Mouse (Mus musculus) G1E (cell line): ENCODE measurements around the gene Nrxn3. TPM values are rescaled to one million over a fixed set of nuclear protein-coding genes. Genes with fewer than 3 reads are reported as not detected.

Source experiments
- ATAC-seq: 2 replicates; pipeline ENCODE4 v1.8.0; 2016; ENCODE audit warnings: mild to moderate bottlenecking; ENCODE audit not compliant: insufficient number of reproducible peaks, poor library complexity, low FRiP score, severe bottlenecking; ENCODE audit errors: extremely low read depth
- DNase-seq: peaks from one replicate; pipeline ENCODE4 v3.0.0; 2012; ENCODE audit warnings: low spot score
- H3K27me3 ChIP-seq: 2 replicates; pipeline ENCODE4 v1.6.1; 2012; ENCODE audit warnings: mild to moderate bottlenecking, low read length, inconsistent platforms; ENCODE audit not compliant: insufficient read depth
- H3K36me3 ChIP-seq: replicated peaks from 2 replicates; pipeline ENCODE3; 2012; ENCODE audit warnings: mild to moderate bottlenecking, inconsistent platforms
- H3K4me1 ChIP-seq: 2 replicates; pipeline ENCODE4 v1.6.1; 2012; ENCODE audit warnings: low read depth, low read length, inconsistent platforms, mixed read lengths; ENCODE audit not compliant: insufficient read depth
- H3K4me3 ChIP-seq: 2 replicates; pipeline ENCODE4 v1.5.1; 2012; ENCODE audit warnings: low read depth, mild to moderate bottlenecking, inconsistent platforms, low read length, moderate library complexity, mixed read lengths
- H3K9me3 ChIP-seq: replicated peaks from 2 replicates; pipeline ENCODE4 v1.6.1; 2012; ENCODE audit warnings: inconsistent platforms
- CTCF ChIP-seq: IDR thresholded peaks from 2 replicates; pipeline ENCODE4 v1.5.1; 2012; ENCODE audit warnings: low read depth, low read length, inconsistent platforms, mixed read lengths
- GATA1 ChIP-seq: IDR thresholded peaks from 2 replicates; pipeline ENCODE4 v1.6.1; 2012; ENCODE audit warnings: borderline replicate concordance, low read length, inconsistent platforms, mixed read lengths
- GATA2 ChIP-seq: IDR thresholded peaks from 2 replicates; pipeline ENCODE4 v1.6.1; 2012; ENCODE audit warnings: low read depth, low read length, inconsistent platforms, borderline replicate concordance
- POLR2AphosphoS5 ChIP-seq: IDR thresholded peaks from 2 replicates; pipeline ENCODE4 v1.6.1; 2012; ENCODE audit warnings: low read depth, low read length, inconsistent platforms; ENCODE audit not compliant: insufficient replicate concordance
- TAL1 ChIP-seq: conservative IDR thresholded peaks from 2 replicates; pipeline ENCODE4 v1.6.1; 2012; ENCODE audit warnings: low read depth, low read length, inconsistent platforms, mixed read lengths
- polyA plus RNA-seq: library from polyadenylated mRNA; stranded (reverse); fragments of >175 nt; gene quantifications from 2 replicates; pipeline ENCODE4 v1.2.3, GENCODE M21; 2012
- total RNA-seq, 2 experiments: library from RNA; stranded (forward) in 1 of 2; stranded (reverse) in 1 of 2; fragments of 200-1000 nt in 1 of 2; fragments of >200 nt in 1 of 2; fragmentation: Nextera tagmentation in 1 of 2; gene quantifications; 2 replicates each; pipeline ENCODE4 v1.2.3; 2014 to 2017

Nrxn3 gene
- total and polyA plus RNA-seq, 3 experiments, result 0.22 TPM; not detected in 2

- Histone ChIP-seq H3K4me3 (no peak overlapping the region), H3K36me3 (no peaks in the 10 kb centered on the region), H3K9me3 (no peaks in the 10 kb centered on the region), H3K4me1 (no peaks in the 10 kb centered on the region), H3K27me3 (no peaks in the 10 kb centered on the region; the same call in 1 of the 2 replicates)
- ATAC-seq (no peak), DNase-seq (no peak)
- no peak for TF ChIP-seq GATA2
- TF ChIP-seq TAL1, result no peak
- no peak for TF ChIP-seq POLR2AphosphoS5
- TF ChIP-seq GATA1, result no peak
- TF ChIP-seq CTCF, result no peak
Observed at GRCm38 (mm10) chr12:88924896-88925295, 202.2 kb downstream of the Nrxn3 start.

GRCm38 (mm10) chr12:88926306-88926705 is 203.6 kb downstream of the Nrxn3 start:
- Histone ChIP-seq H3K4me3 (no peak overlapping the region), H3K9me3 (no peaks in the 10 kb centered on the region), H3K4me1 (no peaks in the 10 kb centered on the region), H3K27me3 (no peaks in the 10 kb centered on the region; the same call in 1 of the 2 replicates), H3K36me3 (no peaks in the 10 kb centered on the region)
- DNase-seq, result no peak
- ATAC-seq, result no peak
- TF ChIP-seq POLR2AphosphoS5, result no peak
- no peak for TF ChIP-seq TAL1
- TF ChIP-seq GATA1, result no peak

DNA sequence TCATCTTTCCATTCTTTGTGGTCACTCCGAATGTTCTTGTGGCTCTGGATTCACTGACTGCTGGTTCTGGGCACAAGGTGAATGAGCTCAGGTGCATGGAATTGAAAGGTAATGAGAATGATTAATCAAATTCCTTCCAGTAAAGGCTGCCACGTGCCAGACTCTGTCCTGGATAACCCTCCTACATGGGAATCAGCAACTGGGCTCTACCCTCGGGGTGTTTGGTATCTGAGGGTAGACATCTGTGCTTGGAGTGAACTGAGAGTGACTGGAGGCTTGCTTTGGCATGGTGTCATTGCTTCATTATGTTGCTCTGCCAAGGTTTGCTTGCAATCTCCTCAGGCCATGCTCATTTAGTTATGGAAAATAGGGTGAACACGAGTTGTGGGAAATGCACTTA is 209.0 kb downstream of the Nrxn3 start:
- DNase-seq (no peak), ATAC-seq (no peak)
- no peaks in the 10 kb centered on the region for H3K27me3 ChIP-seq
- H3K9me3 ChIP-seq, result no peaks in the 10 kb centered on the region
- H3K36me3 ChIP-seq, result no peaks in the 10 kb centered on the region
- H3K4me3 ChIP-seq, result no peak overlapping the region
- no peak for TF ChIP-seq POLR2AphosphoS5
- no peaks in the 10 kb centered on the region for H3K4me1 ChIP-seq

GRCm38 (mm10) chr12:88939679-88940078 is 217.0 kb downstream of the Nrxn3 start:
- no peak overlapping the region for H3K4me3 ChIP-seq
- H3K4me1 ChIP-seq, result no peaks in the 10 kb centered on the region
- TF ChIP-seq CTCF, result no peak
- TF ChIP-seq GATA1, result no peak
- no peak for TF ChIP-seq GATA2
- TF ChIP-seq POLR2AphosphoS5, result no peak
- no peak for TF ChIP-seq TAL1
- no peaks in the 10 kb centered on the region for H3K36me3 ChIP-seq
- no peak for DNase-seq
- no peaks in the 10 kb centered on the region for H3K27me3 ChIP-seq
- no peaks in the 10 kb centered on the region for H3K9me3 ChIP-seq
- no peak for ATAC-seq

DNA sequence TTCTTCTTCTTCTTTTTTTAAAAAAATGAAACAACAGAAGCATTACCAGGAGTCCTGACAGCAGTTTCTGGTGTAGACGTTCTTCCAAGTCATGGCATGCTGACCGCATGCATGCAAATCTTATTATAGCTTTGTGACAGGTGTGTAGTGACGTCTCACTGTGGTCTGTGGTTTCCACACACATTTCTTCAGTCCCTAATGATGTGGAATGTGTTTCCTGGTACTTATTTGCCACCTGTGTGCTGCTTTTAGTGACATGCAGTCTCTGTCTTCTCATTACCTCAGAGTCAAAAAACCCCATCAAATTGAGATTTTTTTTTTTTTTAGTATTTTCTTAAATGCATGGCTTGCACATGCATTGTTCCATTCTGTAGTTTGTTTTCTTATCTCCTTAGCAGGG is 222.3 kb downstream of the Nrxn3 start:
- Histone ChIP-seq H3K27me3 (no peaks in the 10 kb centered on the region), H3K4me3 (no peak overlapping the region), H3K4me1 (no peaks in the 10 kb centered on the region), H3K36me3 (no peaks in the 10 kb centered on the region), H3K9me3 (no peaks in the 10 kb centered on the region)
- DNase-seq, result no peak
- TF ChIP-seq TAL1, result no peak
- no peak for TF ChIP-seq CTCF
- no peak for TF ChIP-seq GATA2
- TF ChIP-seq POLR2AphosphoS5, result no peak
- TF ChIP-seq GATA1, result no peak
- ATAC-seq, result no peak

- TF ChIP-seq POLR2AphosphoS5, result no peak
- TF ChIP-seq GATA2, result no peak
- TF ChIP-seq TAL1, result no peak
- no peak for TF ChIP-seq GATA1
- TF ChIP-seq CTCF, result no peak
- H3K4me3 ChIP-seq, result no peak overlapping the region
- peaks cover 6% of the 10 kb centered on the region; the same call in 1 of the 2 replicates for H3K27me3 ChIP-seq
- H3K36me3 ChIP-seq, result no peaks in the 10 kb centered on the region
- DNase-seq (no peak), ATAC-seq (no peak)
- no peaks in the 10 kb centered on the region for H3K4me1 ChIP-seq
- H3K9me3 ChIP-seq, result no peaks in the 10 kb centered on the region
Observed at GRCm38 (mm10) chr12:88949870-88950269, 227.2 kb downstream of the Nrxn3 start.

DNA sequence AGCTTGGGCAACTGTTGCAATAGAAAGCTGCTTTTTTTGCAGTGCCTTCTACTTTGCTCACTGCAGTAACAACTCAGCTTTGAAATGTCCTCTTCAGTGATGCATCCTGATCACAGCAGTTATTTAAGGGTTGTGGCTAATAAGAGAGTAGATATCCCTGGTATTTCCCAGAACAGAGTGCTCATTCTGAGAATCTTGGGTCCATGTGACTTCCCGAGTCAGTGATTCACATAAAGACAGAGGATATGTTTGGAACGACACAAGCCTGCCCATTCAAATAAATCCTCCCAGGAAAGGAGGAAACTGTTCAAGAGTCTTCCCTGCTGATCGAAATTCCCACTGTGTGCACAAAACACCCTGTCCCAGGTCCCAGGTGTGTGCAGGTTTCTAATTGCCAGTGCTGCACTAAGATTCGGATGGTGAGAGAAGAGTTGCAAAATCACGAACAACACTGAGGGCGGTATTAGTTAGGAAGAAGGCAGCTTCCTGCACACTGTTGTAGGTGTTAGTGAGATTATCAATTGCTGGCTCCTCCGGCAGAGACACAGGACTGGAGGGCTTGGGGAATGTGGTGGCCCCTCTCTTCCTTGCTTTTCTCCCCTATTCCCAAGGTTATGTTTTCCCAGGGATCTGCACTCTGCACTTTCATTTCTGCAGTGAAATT is 230.4 kb downstream of the Nrxn3 start:
- peaks cover 6% of the 10 kb centered on the region; the same call in 1 of the 2 replicates for H3K27me3 ChIP-seq
- no peak for ATAC-seq
- no peak for TF ChIP-seq TAL1
- TF ChIP-seq CTCF, result 0 out of 2 replicates have a peak, but pooled peaks have one; percentile 2

More for the DNA sequence above, 230.4 kb downstream of the Nrxn3 start:
- DNase-seq, result no peak
- H3K4me1 ChIP-seq, result no peaks in the 10 kb centered on the region
- H3K36me3 ChIP-seq, result no peaks in the 10 kb centered on the region
- H3K9me3 ChIP-seq, result no peaks in the 10 kb centered on the region
- H3K4me3 ChIP-seq, result no peak overlapping the region
